Mouse (Mus musculus) kidney, postnatal 4 days (tissue): ENCODE results near the gene Gm20538.
A peak's percentile ranks its signal among the peaks of the same experiment; 100 is the strongest.

Experiments
- DNase-seq, 2 experiments: peaks; one replicate each; pipeline ENCODE4 v3.0.0; 2021; ENCODE audit warnings: mixed read lengths in 2 of 2

Gene Gm20538

DNA sequence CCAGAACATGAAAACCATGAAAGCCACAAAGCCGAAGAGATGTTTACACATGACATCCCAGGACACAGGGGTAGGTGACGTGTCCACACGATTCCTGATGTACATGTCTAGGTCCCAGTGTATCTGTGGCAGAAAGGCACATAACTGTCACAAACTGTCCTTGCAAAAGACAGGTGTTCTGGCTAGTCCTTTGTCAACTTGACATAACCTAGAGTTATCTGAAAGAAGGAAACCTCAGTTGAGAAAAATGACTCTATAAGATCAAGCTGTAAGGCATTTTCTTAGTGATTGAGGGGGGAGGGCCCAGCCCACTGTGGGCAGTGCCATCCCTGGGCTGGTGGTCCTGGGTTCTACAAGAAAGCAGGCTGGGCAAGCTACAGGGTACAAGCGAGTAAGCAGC, at the start of gene Gm20538:
Gm20538 (minus strand) TSS at position 101 of the 400 bp plus-strand sequence.
- no peak for DNase-seq

DNA sequence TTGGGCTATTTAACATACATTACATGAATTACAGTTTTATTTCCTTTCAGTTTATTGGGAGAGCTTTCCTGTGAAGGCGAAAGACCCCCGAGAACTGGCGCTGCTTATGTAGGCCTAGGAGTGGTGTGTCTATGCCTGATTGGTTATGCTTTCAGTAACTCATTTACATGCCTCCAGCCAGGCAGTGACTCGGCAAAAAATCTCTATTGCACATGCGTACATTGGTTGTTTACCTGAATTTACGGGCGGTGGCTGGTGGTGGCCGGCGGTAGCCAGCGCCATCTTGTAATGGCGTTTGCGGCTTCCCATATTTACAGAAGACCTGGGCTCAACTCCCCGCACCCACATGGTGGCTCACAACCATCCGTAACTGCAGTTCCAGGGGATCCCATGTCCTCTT, 41.5 kb upstream of the Gm20538 start:
- no peak for DNase-seq

DNA sequence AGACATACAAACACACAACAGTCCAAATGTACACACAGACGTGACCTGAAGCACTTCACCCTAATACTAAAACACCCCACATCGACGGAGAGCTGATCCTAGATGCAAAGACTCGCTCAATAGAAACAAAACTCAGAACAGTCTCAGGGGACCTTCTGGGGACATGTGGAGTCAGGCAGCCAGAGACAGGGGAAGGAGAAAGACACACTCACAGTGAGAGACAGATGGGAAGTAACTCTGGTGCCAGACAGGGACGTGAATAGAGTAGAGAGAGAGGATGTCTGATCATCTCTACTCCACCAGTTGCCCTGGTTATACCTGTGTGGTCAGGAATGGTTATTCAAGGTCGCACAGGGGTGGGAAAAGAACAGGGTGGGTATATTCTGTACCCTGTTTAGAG, 39.0 kb upstream of the Gm20538 start:
- no peak for DNase-seq

DNA sequence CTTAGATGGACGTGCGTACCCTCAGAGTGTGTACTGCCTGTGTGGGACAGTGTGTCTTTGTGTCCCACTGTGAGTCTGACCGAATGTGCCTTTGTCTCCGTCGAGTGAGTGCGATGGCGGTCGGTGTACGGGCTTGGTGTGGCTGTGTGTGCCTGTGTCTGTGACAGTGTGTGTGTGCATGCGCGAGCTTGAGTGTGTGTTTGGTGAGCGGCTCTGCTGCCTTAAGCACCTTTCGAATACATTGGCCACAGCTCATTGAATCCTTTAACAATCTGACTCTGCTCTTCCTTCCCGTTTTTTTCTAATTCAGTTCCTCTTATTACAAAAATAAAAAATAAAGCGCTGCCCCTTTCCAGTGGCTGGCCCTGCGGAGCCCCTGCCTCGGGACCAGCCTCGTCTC, 38.4 kb upstream of the Gm20538 start:
- peak in 1 of 2 experiments; percentile 28 for DNase-seq

DNA sequence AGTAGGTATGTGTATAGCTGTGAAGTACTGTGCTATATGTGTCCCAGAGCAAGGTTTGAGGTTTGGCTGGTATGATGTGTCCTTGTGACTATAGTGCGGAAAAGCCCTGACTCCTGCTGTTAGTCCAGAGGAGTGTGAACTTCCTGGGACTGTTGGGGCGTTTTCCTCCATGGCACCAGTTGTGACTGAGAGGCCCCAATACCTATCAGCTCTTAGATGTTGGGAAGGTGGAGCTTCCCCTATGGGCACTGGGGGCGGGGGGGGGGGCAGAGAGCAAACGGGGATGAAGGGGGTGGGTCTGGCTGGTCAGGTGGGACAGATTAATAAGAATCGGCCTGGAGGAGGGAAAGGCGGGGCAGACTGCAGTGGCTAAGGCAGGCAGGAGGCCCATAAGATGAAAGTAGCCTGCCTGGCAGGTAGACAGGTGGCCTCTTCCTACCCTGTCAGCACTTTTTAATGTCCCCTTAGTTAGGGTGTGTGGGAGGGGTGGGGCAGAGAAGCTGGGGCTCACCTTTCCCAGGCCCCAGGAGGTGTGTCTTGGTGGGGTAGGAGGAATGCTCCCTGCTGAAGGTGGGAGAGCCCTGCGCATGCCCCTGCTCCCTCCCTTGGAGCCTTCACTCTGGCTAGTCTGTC, 37.1 kb upstream of the Gm20538 start:
- peak in 1 of 2 experiments; percentile 42 for DNase-seq

DNA sequence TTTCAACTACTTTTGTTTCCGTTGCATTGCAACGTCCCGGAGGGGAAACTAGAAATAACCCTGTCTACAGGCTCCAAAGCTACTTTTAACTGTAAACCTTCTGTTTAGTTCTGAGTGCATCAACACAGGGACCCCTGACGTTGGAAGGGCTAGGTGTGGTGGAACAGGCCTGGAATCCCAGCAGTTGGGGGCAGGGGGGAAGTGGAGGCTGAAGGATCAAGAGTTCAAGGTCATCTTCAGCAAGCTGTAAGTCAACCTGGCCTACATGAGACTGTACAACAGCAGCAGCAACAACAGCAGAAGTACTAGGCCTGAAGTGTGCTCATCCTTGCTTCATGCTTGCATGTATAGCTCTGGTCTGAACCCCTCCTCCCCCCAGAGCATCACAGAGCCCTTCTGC, 35.4 kb upstream of the Gm20538 start:
- no peak for DNase-seq

DNA sequence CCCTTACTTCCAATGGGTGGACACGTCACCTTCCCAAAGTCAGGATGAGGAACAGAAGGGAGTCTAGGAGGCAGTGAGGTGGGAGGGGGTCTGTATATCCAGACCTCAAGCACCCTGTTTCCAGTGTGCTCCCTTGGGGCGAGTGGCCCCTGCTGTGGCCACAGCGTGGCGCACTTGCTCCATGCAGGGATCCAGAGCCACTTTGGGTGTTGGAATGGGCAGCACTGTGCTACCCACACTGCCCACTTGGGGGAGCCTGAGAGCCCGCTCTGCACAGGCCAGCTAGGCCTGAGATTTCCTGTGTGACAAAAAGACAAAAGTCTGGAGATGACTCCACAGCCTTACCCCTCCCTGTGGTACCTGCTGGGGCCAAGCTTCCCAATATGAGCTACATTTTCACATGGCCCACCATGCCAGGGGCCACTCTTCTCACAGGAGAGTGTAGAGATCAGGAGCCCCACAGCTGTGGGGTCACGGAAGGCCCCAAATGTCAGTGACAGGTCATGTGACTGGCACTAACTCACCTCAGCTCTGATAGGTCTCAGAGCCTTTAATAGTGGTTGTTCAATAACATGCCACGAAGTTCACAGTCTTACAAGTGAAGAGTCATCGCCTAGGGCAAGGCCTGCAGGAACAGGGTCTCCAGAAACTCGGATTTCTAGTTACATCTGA, 30.1 kb upstream of the Gm20538 start:
- peak; percentile 97 to 98 for DNase-seq

DNA sequence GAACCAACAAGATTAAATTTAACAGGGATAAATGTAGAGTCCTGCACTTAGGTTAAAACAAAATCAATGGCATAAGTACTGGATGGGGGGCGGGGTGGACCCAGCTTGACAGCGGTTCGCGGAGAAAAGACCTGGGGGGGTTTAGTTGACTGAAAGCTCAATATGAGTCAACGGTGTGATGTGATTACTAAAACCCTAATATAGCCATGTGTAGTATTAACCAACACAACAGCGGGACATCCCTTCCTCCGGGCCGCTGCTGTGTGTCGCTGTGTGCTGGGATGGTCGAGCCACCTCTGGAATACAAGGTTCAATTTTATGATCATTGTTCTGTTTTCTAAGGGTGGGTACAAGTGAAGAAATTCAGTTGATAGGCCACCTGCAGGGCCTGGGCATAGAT, 29.5 kb upstream of the Gm20538 start:
- no peak for DNase-seq

DNA sequence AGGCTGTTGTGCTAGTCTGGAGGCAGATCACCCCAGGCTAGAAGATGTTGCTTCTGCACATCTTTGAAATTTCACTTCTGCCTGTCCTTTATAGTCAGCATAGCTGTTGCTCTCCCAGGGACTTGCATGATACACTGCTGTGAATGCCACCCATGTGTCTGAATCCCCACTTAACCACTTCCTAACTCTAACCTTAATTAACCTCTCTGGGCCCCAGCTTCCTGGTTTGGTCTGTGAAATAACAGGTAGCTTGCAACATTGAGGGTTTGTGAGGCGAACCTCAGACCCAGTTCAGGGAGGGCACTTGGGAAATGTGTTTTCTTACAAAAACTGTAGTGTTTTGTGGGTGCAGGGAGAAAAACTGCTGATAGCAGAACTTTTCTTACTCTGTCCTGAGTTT, 25.4 kb upstream of the Gm20538 start:
- DNase-seq: no peak

DNA sequence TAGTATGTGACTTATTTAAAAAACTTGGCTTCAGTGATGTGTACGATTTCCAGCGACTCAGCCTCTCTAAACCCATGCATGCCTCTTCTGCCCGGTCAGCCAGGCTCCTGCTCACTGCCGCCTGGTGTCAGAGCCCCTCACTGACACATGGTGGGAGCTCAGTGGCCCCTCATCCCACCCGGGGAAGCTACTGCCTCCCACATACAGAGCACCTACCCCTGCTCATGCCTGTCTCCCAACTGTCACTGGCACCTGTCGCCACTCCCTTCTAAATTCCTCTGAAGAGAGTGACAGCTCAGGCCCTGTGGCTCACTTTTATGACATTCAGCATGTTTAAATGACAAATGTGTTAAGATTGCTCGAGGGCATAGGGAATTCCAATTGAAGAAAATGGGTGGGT, 23.6 kb upstream of the Gm20538 start:
- no peak for DNase-seq

DNA sequence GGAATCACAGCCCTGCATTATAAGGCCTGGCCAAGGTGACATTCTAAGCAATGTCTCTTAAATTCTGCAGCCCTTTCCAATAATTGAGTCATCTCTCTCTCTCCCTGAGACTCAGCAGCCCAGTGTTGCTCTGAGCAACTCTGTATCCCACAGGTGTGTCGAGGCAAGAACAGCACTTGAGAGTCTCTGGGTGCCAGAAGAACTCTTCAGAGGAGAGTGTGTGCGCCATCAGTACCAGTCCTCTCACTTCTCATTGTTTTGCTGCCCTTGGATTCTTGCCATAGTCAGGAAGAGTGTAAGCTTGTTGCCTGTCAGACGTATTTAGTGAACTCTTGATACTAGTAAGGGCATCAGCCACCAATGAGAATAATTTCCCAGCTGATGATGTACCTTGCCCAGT, 15.1 kb upstream of the Gm20538 start:
- DNase-seq: no peak

DNA sequence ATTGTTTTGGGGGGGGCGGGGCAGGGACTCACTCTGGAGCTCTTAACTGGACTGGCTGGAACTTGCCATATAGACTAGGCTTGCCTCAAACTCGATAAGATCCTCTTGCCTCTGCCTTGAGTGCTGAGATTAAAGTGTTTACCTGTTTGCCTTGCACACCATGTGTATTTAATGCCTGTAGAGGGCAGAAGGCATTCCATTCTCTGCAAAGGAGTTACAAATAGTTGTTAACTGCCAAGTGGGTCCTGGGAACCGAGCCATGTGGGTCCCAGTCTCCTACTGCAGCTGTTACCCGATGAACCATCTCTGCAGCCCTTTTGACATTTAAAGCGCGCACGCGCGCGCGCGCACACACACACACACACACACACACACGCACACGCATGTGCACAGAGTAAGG, 11.4 kb upstream of the Gm20538 start:
- no peak for DNase-seq

DNA sequence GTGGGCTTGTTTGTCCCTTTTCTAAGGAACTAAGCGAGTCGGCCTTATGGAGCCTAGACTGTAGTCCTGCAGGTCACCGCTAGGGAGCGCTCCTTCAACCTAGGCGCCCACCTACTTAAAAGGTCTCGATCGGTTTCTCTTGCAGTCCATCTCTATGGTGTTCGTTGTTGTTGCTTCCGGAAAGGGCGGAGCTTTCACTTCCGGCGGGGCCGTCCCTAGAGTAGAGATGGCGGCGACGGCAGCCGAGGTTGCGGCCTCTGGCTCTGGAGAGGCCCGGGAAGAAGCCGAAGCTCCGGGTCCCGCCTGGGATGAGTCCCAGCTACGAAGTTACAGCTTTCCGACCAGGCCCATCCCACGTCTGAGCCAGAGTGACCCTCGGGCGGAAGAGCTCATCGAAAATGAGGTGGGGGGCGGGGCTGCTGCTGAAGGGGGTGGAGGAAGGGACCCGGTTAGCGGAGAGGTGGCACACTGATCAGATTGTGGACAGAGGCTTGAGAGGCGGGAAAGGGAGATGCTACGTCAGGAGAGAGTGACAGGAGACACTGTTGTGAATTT, 10.1 kb upstream of the Gm20538 start, which contains the start of gene Hif1an:
Hif1an (plus strand) TSS at position 199 of the 555 bp plus-strand sequence.
- peak; percentile 96 to 97 for DNase-seq

DNA sequence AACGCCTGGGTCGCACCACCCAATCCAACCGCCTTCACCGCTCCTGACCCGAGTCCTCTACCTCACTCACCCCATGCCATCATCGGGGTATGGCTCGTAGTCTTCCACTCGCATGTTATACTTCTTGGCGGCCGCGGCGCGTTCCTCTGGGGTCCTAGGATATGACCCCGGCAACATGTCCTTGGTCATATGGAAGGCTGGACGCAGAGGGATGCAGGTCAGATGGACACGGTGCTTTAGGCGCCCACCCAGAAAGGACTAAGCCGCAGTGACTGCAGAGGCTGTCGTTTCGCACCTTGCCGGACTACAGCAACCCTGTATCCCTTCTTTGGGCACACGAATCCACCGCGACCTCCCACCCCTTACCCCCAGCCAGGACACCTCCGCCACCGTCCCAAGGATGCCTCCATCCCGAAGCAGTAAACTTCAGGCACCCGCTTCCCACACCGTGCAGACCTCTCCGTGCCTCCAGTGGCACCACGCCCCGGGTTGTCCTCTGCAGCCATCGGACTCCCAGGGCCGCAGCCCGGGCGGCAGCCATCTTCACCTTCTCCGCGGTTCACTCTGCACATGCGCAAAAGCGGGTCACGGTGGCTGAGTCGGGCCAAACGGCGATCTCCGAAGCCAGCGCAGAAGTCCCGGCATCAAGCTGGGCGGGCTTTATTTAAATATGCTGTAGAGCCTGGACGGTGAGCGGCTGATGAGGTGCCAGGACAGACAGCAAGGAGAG, 2.4 kb upstream of the Gm20538 start, which contains the start of gene Ndufb8:
Ndufb8 (minus strand) TSS at position 580 of the 730 bp plus-strand sequence.
- peak; percentile 98 for DNase-seq

DNA sequence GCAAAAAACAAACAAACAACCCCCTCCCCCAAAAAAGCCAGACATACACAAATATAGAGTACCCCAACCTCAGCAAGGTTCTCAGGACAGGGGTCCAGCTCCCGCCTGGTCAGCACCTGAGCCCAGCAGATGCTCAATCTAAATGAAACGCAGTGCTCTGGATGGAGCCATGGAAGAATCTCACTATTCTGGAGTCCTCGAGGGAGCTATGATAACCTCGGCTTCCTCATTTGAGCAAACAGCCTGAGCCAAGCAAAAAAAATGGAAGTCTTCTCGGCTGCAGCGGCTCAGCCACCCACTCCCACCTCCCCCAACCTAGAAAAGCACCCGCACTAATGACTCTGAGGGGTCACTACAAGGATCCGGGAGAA, 1.8 kb upstream of the Gm20538 start:
- no peak for DNase-seq

DNA sequence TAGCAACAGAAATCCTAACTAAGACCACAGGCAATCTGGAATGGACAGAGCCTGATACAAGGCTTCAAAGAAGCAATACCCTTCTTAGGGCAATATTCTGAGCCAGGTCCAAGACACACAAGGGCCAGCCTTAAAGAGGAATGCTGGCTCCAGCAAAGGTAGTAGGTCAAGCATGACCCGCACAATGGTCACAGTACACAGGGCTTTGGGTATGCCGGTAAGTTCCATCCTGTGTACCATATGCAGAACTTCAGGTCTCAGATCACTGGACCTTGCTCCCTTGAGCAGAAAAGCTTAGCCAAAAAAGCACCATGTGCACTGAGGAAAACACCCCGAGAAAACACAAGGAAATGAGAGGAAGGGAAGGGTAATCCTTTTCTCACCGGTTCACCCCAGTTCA, 655 bp upstream of the Gm20538 start:
- no peak for DNase-seq

DNA sequence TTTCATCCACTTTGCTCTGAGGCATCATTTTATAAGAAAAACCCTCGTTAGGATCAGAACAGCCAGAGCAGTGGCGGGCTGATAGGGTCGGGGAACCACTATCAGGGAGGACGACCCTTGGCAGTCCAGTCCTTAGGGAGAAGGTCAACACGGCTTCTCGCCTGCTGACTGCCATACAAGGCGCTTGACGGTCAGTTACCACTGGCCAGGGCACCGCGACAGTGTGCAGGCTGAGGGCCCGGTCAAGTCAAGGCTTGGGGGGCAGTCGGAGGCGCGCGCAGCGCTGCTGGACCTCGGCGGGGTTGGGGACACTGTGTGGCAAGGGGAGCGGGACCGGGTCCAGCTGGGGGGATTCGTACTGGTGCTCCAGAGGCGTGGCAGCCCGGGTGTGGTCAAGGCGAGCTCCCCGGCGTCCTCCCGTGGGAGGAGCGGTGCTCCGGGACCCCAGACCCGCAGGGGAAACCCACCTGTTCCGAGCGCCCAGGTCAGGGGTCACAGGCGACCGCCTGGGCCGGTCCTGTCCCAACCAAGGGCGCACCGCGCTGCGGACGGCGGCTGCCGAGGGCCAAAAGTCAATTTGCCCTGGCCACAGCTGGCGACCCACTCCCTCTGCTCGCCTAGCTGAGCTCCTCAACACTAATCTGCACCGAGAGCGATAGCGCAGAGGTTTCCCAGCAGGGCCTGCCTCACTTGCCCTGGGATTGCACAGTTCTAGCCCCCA, 7.2 kb downstream of the Gm20538 start, which contains the start of gene Sec31b:
Sec31b (minus strand) TSS at position 544 of the 721 bp plus-strand sequence.
- peak; percentile 77 to 83 for DNase-seq

DNA sequence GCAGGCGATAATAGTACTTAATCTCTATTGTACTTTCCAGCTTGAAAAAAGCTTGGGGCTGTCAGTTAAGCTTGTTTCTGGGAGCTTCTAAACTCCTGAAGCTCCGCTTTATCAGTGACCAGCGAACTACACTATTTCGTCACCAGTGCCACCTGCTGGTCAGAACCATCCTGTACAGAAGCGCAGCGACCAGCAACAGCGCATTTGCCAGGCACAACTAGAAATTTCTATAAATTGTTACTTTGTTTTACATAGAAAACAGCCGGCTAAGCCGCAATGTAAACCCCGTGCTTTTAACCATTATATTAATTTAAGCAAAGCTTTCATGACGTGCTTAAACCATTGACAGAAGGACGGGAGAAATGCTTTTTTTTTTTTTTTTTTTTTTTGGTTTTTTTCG, 7.9 kb downstream of the Gm20538 start:
- DNase-seq: peak; percentile 89 to 90

DNA sequence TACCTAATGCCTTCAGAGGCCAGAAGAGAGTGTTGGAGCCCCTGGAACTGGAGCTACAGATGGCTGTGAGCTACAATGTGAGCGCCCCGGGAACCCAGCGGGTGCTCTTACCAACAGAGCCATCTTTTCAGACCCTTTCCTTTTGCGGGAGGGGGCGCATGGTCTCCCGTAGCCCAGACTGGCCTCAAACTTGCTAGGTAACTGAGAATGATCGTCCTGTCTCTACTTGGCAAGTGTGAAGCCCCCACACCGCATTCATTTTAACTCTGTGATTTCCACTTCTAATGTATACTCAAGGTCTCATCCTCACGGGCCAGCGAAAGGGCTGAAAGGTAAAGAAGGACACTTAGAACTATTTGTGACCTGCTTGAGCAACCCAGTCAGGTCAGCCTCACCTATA, 8.3 kb downstream of the Gm20538 start:
- no peak for DNase-seq

DNA sequence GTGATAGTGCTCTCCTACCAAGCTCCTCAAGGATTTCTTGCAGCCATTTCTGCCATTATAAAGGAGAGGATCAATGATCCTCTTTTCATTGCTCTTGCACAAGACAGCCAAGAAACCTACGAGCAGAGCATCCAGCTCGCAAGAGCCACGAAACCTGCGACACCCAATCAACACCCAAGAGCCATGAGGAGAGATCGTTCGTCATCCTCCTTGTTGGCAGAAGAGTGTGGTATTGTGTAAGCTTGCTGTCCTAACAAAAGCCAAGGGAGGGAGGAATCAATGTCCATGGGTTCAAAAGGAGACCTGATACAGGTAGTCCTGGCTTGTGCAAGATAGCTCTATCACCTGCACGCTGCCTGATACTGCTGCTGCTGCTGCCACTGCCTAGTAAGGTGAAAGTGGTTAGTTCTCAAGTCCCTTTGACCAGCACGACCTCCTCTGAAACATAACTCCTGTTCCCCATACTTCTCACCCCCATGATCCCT, 9.9 kb downstream of the Gm20538 start:
- no peak for DNase-seq

DNA sequence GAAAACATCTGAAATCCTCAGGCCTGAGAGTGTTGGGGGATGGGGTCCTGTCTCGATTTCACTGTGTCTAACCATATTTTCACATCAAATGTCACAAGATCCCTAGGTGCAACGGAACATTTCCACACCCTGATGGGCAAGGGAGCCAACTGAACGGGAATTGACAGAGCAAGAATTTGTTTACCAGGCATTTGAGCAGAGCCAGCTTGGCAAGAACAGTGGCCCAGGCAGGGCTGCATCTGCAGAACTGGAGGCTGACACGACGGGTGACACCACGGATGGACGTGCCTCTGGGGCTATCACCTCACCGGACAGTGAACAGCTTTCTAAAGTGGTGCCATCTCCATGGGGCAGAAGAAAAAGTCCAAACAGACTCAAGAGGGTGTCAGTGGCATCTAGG, 15.2 kb downstream of the Gm20538 start:
- DNase-seq: no peak

DNA sequence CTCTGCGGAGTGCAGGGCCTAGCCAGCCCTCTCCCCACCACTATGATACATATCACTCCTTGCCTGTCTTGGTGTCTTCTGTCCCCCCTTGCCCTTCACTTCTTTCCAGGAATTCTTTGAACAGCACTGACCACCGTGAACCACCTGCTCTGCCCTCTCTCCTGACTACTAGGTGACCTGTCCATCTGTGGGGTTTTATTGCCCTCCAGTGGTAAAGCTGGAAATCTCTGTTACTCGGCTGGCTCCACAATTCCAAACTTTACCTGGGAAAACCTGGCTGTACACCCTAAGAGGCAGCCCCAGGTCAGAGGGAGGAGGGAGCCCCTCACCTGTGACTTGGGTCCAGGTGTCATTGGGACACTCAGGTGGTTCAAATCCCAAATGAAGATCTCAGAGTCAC, 17.3 kb downstream of the Gm20538 start:
- DNase-seq: peak; percentile 30 to 52

DNA sequence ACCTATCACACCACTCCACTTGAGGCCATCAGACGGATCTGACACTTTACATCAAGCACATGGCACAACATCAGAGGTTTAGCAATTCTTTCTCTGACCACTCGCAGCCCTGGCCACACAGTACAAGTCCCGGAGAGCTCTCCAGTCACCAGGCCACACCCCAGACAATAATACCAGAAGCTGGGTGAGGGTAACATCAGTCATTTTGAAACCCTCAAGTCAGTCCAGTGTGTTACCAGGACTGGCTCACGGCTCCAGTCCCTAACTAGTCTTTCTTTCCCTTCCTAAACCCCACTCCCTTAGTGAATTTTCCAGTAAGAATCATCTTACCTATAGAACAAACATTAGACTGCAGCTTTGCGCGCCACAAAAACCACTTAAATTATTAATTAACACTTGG, 22.6 kb downstream of the Gm20538 start:
- DNase-seq: no peak
